Mouse (Mus musculus) hindbrain, postnatal 0 days (tissue): ENCODE results near the gene Sft2d2. TPM values are rescaled to one million over a fixed set of nuclear protein-coding genes. Genes with fewer than 3 reads are reported as not detected.

Source experiments
- ATAC-seq: fragments of 200-750 bp; cut with Nextera tagmentation; 2 replicates; pipeline ENCODE4 v1.8.0; 2017; ENCODE audit warnings: mild to moderate bottlenecking, moderate TSS enrichment, moderate library complexity
- DNase-seq: peaks from one replicate; pipeline ENCODE4 v3.0.0-alpha.2; 2015; ENCODE audit warnings: low spot score
- H3K27ac ChIP-seq: fragments of 300-500 bp; sonication (generic); 2 replicates; pipeline ENCODE4 v1.5.1; 2014; ENCODE audit warnings: mild to moderate bottlenecking
- H3K27me3 ChIP-seq: fragments of 300-500 bp; sonication (generic); 2 replicates; pipeline ENCODE4 v1.6.1; 2014; ENCODE audit warnings: low read length, mixed read lengths; ENCODE audit not compliant: insufficient read depth
- H3K36me3 ChIP-seq: fragments of 300-500 bp; sonication (generic); 2 replicates; pipeline ENCODE4 v1.6.1; 2014; ENCODE audit warnings: low read length, mixed read lengths; ENCODE audit not compliant: insufficient read depth
- H3K4me1 ChIP-seq: fragments of 300-500 bp; sonication (generic); 2 replicates; pipeline ENCODE4 v1.6.1; 2014; ENCODE audit warnings: antibody characterized with exemption, low read length, mixed read lengths; ENCODE audit not compliant: insufficient read depth
- H3K4me2 ChIP-seq: fragments of 300-500 bp; sonication (generic); 2 replicates; pipeline ENCODE4 v1.6.1; 2014; ENCODE audit warnings: low read depth, mild to moderate bottlenecking, low read length, moderate library complexity, mixed read lengths
- H3K4me3 ChIP-seq: fragments of 300-500 bp; sonication (generic); 2 replicates; pipeline ENCODE4 v1.5.1; 2014; ENCODE audit warnings: low read length
- H3K9ac ChIP-seq: fragments of 300-500 bp; sonication (generic); replicated peaks from 2 replicates; pipeline ENCODE4 v1.6.1; 2014; ENCODE audit warnings: mild to moderate bottlenecking, low read length, moderate library complexity, mixed read lengths
- H3K9me3 ChIP-seq: fragments of 300-500 bp; sonication (generic); 2 replicates; pipeline ENCODE4 v1.6.1; 2016; ENCODE audit warnings: low read length, mixed read lengths
- CTCF ChIP-seq: IDR thresholded peaks from 2 replicates; pipeline ENCODE4 v1.5.1; 2016; ENCODE audit warnings: antibody characterized with exemption, control low read depth, low read depth
- WGBS: fragments of 180-500 bp; shearing (Covaris S2); extraction: QIAGEN DNeasy Blood & Tissue Kit; methylation state at CpG from one replicate; pipeline ENCODE4 v1.1.7; 2014; 5-methylcytosine and 5-hydroxymethylcytosine counted together
- polyA plus RNA-seq: library from polyadenylated mRNA; unstranded; fragments of >200 nt; fragmentation: Nextera tagmentation; extraction: Ambion mirVana; gene quantifications from 2 replicates; pipeline ENCODE4 v1.2.1, GENCODE M21; 2015
- total RNA-seq: library from RNA; depleted of rRNA; stranded (reverse); fragments of >200 nt; gene quantifications from 2 replicates; pipeline ENCODE4 v1.2.3, GENCODE M21; 2014

Sft2d2 gene
- total and polyA plus RNA-seq, 2 experiments from 2014 or later = 6.5 to 17.0 TPM

DNA sequence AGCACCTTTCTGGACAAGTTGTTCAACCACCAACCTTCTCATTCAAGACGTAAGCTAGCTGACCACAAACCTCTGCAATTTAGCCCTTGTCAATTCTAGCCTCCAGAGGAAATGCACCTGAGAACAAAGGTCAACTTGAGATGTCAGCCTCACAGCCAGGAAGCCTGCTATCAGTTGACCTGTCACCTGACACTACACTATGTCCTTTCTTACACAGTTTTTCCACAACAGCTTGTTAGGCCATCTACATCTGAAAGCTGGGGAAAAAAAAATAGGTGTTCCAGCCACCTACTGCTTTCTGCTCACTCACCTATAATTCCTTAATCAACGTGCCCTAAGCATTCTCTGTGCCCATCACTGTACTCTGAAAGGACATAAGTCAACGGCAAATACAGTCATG, 10.1 kb downstream of the Sft2d2 start:
- Histone ChIP-seq H3K9ac (no peak overlapping the region), H3K27me3 (no peaks in the 10 kb centered on the region)
- DNase-seq = no peak

DNA sequence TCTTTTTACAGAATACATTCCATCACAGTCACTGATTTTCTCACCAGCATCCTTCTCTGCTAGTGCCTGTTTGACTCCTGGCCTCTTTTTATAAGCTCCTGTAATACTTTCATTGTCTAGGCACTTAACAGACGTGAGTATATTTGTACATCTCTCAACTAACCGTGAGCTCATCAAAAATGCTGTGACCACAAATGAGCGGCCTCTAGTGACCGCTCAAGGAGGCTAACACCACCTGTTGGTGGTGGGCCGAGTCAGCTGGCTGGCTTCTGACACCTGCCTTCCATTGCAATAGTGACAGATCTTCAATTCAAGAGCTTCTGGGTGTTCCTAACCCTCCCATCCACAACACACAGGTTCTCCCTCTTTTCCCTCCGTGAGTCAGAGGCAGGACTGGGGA, 10.8 kb downstream of the Sft2d2 start:
- no peak for TF ChIP-seq CTCF
- Histone ChIP-seq H3K27ac (no peak overlapping the region), H3K27me3 (no peaks in the 10 kb centered on the region), H3K4me2 (no peak overlapping the region), H3K4me1 (no peaks in the 10 kb centered on the region), H3K36me3 (no peaks in the 10 kb centered on the region), H3K4me3 (no peak overlapping the region), H3K9ac (no peak overlapping the region), H3K9me3 (no peaks in the 10 kb centered on the region)
- WGBS = 77% methylated on average over 6 of the region's 6 CpGs
- DNase-seq = no peak
- ATAC-seq = no peak

More for the DNA sequence above, 10.1 kb downstream of the Sft2d2 start:
- no peak overlapping the region for H3K4me2 ChIP-seq
- H3K4me1 ChIP-seq = no peaks in the 10 kb centered on the region
- H3K9me3 ChIP-seq = no peaks in the 10 kb centered on the region
- H3K4me3 ChIP-seq = no peak overlapping the region
- H3K36me3 ChIP-seq = no peaks in the 10 kb centered on the region
- no peak for ATAC-seq
- 90% methylated on average over 3 of the region's 3 CpGs for WGBS
- H3K27ac ChIP-seq = no peak overlapping the region
- no peak for TF ChIP-seq CTCF

DNA sequence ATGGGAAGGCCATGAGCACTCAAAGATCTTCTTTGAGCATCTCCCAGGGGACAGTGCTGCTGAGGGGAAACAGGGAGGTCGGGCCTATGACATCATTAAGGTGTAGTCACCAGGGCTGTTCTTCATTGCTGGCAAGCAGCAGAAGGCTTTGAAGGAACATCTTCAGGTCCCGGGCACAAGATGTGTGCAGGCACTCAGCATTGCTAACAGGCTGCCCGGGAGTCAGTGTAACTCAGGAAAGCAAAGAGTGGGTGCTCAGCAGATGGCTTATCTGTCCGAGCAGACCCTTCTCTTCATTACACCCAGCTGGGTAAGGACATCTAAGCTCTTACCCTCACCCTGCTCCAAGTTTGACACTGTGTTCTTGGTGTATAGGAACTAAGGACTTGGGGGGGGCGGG, 14.9 kb downstream of the Sft2d2 start:
- TF ChIP-seq CTCF = no peak
- no peak overlapping the region for H3K4me2 ChIP-seq
- WGBS = 77% methylated on average over 5 of the region's 5 CpGs
- DNase-seq = no peak
- no peak for ATAC-seq
- no peak overlapping the region for H3K27ac ChIP-seq
- H3K4me1 ChIP-seq = no peaks in the 10 kb centered on the region
- no peaks in the 10 kb centered on the region for H3K36me3 ChIP-seq
- no peaks in the 10 kb centered on the region for H3K9me3 ChIP-seq
- H3K4me3 ChIP-seq = no peak overlapping the region
- H3K9ac ChIP-seq = no peak overlapping the region
- H3K27me3 ChIP-seq = no peaks in the 10 kb centered on the region

DNA sequence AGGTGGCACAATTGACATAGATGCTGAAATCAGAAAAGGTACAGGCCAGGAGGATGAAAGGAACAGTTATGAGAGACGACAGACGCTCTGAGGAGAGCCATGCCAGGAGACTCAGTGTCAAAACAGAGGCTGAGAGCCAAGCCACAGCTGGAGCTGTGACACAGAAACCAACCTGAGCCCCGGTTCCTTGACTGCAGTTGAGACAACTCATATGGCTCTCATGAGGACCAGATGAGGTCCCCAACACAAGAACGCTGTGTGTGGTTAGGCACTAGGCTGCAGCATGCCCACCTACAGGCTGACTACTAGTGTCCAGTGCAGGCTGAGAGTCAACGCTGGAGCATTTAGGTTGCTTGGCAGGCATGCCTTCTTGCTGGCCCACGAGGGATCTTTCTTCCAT, 16.2 kb downstream of the Sft2d2 start:
- Histone ChIP-seq H3K27me3 (no peaks in the 10 kb centered on the region), H3K36me3 (no peaks in the 10 kb centered on the region), H3K4me1 (no peaks in the 10 kb centered on the region), H3K4me3 (no peak overlapping the region), H3K9me3 (no peaks in the 10 kb centered on the region), H3K4me2 (no peak overlapping the region), H3K9ac (no peak overlapping the region), H3K27ac (no peak overlapping the region)
- no peak for TF ChIP-seq CTCF
- ATAC-seq (no peak), DNase-seq (no peak)
- WGBS = 71% methylated on average over 6 of the region's 6 CpGs

DNA sequence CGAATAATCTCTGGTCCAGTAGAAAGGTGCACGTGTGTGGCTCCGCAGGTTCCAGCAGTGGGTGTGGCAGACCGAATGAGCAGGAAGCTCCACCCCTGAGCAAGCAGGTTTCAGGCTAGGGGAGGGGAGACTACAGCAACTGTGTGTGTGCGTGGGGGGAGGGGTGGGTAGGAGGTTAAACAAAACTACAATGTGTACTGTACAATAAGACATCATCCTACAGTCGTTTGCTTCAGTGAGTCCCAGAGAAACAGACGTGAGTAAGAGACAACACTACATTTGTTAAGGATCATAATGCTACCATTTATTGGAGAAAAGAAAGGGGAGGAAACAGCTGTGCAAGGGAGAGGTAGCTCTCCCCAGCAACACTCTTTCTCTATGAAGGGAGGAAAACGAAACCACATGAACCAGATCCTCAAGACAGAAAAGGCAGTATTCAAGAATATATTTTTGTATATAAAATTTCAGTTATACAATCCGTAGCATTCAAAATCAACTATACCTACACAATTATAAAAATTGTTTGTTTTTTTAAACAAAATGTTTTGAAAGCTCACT, 20.1 kb downstream of the Sft2d2 start:
- Histone ChIP-seq H3K27me3 (no peaks in the 10 kb centered on the region), H3K27ac (no peak overlapping the region), H3K4me1 (no peaks in the 10 kb centered on the region), H3K4me3 (no peak overlapping the region), H3K4me2 (no peak overlapping the region), H3K9me3 (no peaks in the 10 kb centered on the region), H3K36me3 (no peaks in the 10 kb centered on the region), H3K9ac (no peak overlapping the region)
- 58% methylated on average over 5 of the region's 9 CpGs for WGBS
- no peak for ATAC-seq
- no peak for DNase-seq
- TF ChIP-seq CTCF = no peak

DNA sequence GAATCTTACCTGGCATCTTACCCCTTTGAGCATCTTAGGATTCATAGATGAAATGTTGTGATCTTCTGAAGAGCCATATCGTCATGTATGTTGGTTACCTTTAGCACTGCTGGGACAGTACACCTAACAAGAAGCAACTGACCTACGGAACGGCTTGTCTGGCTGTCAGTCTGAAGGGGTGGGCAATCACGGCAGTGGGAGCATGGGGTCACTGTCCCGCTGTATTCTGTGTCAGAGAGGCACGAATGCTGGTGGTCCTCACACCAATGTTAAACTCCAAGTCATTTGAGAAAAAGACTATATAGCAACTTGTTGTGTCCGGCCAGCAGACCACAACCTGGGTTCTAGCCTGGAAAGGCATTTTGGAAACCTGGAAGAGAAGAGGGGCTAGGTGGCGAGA, 23.0 kb downstream of the Sft2d2 start:
- DNase-seq = no peak

DNA sequence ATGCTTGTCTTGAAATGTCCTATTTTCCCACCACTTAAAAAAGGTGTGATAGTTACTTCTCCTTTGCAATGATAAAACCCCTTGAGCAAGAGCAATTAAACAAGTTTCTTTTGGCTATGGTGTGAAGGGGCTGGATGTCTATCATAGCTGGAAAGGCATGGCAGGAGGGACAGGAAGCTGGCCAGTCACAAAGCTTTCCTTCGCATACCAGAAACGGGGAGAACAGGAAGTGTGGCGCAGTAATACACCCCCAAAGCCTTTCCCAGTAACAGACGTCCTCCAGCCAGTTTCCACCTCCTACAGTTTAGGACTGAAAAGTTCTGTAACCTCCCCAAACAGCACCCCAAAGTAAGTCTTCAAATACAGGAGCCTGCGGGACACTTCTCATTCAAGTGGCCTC, 24.1 kb downstream of the Sft2d2 start:
- Histone ChIP-seq H3K36me3 (no peaks in the 10 kb centered on the region), H3K4me2 (no peak overlapping the region), H3K27ac (no peak overlapping the region), H3K9me3 (no peaks in the 10 kb centered on the region), H3K4me1 (no peaks in the 10 kb centered on the region), H3K27me3 (no peaks in the 10 kb centered on the region), H3K4me3 (no peak overlapping the region), H3K9ac (no peak overlapping the region)
- ATAC-seq (no peak), DNase-seq (no peak)
- 85% methylated on average over 5 of the region's 5 CpGs for WGBS
- no peak for TF ChIP-seq CTCF

More for the DNA sequence above, 23.0 kb downstream of the Sft2d2 start:
- Histone ChIP-seq H3K27me3 (no peaks in the 10 kb centered on the region), H3K9ac (no peak overlapping the region), H3K27ac (no peak overlapping the region), H3K4me3 (no peak overlapping the region), H3K9me3 (no peaks in the 10 kb centered on the region), H3K4me2 (no peak overlapping the region), H3K36me3 (no peaks in the 10 kb centered on the region), H3K4me1 (no peaks in the 10 kb centered on the region)
- no peak for TF ChIP-seq CTCF
- 78% methylated on average over 7 of the region's 8 CpGs for WGBS
- no peak for ATAC-seq
